Mouse (Mus musculus) ovary, adult 2 months (tissue): ENCODE measurements around the gene Gm7247. TPM values are rescaled to one million over a fixed set of nuclear protein-coding genes. Genes with fewer than 3 reads are reported as not detected.

Experiments used
- polyA plus RNA-seq: library from polyadenylated mRNA; depleted of rRNA; stranded (reverse); fragments of >200 nt; gene quantifications from 2 replicates; pipeline ENCODE4 v1.2.3, GENCODE M21; 2012; rRNA removed

Gm7247 gene
- polyA plus RNA-seq: not detected in 2 replicates

GRCm38 (mm10) chr14:51361456-51361855 is at the start of gene Gm7247:
TSS of gene Gm7247 (plus strand) at chr14:51361756.

GRCm38 (mm10) chr14:51410520-51410919 is 49.0 kb downstream of the Gm7247 start, which contains the start of gene Vmn2r88:
TSS of gene Vmn2r88 (plus strand) at chr14:51410820.

GRCm38 (mm10) chr14:51451557-51451956 is 90.0 kb downstream of the Gm7247 start, which contains the start of gene Vmn2r89:
TSS of gene Vmn2r89 (plus strand) at chr14:51451857.

GRCm38 (mm10) chr14:51552490-51552889 is 190.9 kb downstream of the Gm7247 start, which contains the start of gene Gm5622:
TSS of gene Gm5622 (plus strand) at chr14:51552790.

GRCm38 (mm10) chr14:51573963-51574362 is 212.4 kb downstream of the Gm7247 start, which contains the start of gene Gm17175:
TSS of gene Gm17175 (minus strand) at chr14:51574063.

GRCm38 (mm10) chr14:51592039-51592438 is 230.5 kb downstream of the Gm7247 start, which contains the start of gene Gm17174:
TSS of gene Gm17174 (minus strand) at chr14:51592139.

GRCm38 (mm10) chr14:51611210-51611609 is 249.7 kb downstream of the Gm7247 start, which contains the start of gene Gm17078:
TSS of gene Gm17078 (minus strand) at chr14:51611310.

Other genes starting within 250 kb of the Gm7247 start
- gene Eddm3b, start 247.3 kb upstream of the Gm7247 start, polyA plus RNA-seq: 0.15 TPM in 1 of 2 replicates, not detected in the other
- gene Rnase6, start 237.8 kb upstream of the Gm7247 start, polyA plus RNA-seq: 3.7 and 4.9 TPM in 2 replicates
- 1.7 and 3.5 TPM in 2 replicates for gene Rnase1, start 215.0 kb upstream of the Gm7247 start, polyA plus RNA-seq
- not detected in 2 replicates for gene Rnase2b, start 199.5 kb upstream of the Gm7247 start, polyA plus RNA-seq
- gene Ang2, start 162.6 kb upstream of the Gm7247 start, polyA plus RNA-seq: not detected in 2 replicates
- gene Ear14, start 158.4 kb upstream of the Gm7247 start, polyA plus RNA-seq: not detected in 2 replicates
- not detected in 2 replicates for gene Rnase2a, start 105.6 kb upstream of the Gm7247 start, polyA plus RNA-seq
- gene Vmn2r88, start 49.1 kb downstream of the Gm7247 start, polyA plus RNA-seq: not detected in 2 replicates
- gene Vmn2r89, start 90.1 kb downstream of the Gm7247 start, polyA plus RNA-seq: not detected in 2 replicates
- not detected in 2 replicates for gene Gm5622, start 191.0 kb downstream of the Gm7247 start, polyA plus RNA-seq
- gene Gm17175, start 212.3 kb downstream of the Gm7247 start, polyA plus RNA-seq: not detected in 2 replicates
- gene Gm17174, start 230.4 kb downstream of the Gm7247 start, polyA plus RNA-seq: not detected in 2 replicates
- gene Gm17078, start 249.6 kb downstream of the Gm7247 start, polyA plus RNA-seq: not detected in 2 replicates